Mouse (Mus musculus): Measurements from ENCODE around the gene Alg9. TPM values are rescaled to one million over a fixed set of nuclear protein-coding genes. Genes with fewer than 3 reads are reported as not detected.
"Not testable (repeated sequence)": the region's sequence is repeated elsewhere in the genome, so short reads cannot be mapped to it uniquely, and the experiment has no call there.

The Alg9 gene
- total RNA-seq, 2 experiments from 2014 or later = 25.5 to 26.3 TPM

GRCm38 (mm10) chr9:50808471-50808870 is 33.7 kb downstream of the Alg9 start:
- DNase-seq (ENCODE audit: low spot score in 2 of 2) = no peak
- intact Hi-C loops (cut with DNase I) = no loop called here

GRCm38 (mm10) chr9:50809146-50809545 is 34.3 kb downstream of the Alg9 start:
- DNase-seq (ENCODE audit: low spot score in 2 of 2) = no peak
- intact Hi-C loops (cut with DNase I) = no loop called here

GRCm38 (mm10) chr9:50811187-50811586 is 36.4 kb downstream of the Alg9 start:
- no peak for DNase-seq (ENCODE audit: low spot score in 2 of 2)
- intact Hi-C loops (cut with DNase I) = no loop called here

- intact Hi-C loops (cut with DNase I) = no loop called here
- no peak for DNase-seq (ENCODE audit: low spot score in 2 of 2)
These were observed 36.9 kb downstream of the Alg9 start for GRCm38 (mm10) chr9:50811746-50812145.

GRCm38 (mm10) chr9:50813796-50814195 is 39.0 kb downstream of the Alg9 start:
- DNase-seq (ENCODE audit: low spot score in 2 of 2) = no peak
- intact Hi-C loops (cut with DNase I) = no loop called here

- DNase-seq (ENCODE audit: low spot score in 2 of 2) = no peak
- intact Hi-C loops (cut with DNase I) = no loop called here
These were observed 40.8 kb downstream of the Alg9 start for GRCm38 (mm10) chr9:50815666-50816065.

- intact Hi-C loops (cut with DNase I) = no loop called here
- DNase-seq (ENCODE audit: low spot score in 2 of 2) = no peak
These were observed 41.7 kb downstream of the Alg9 start for GRCm38 (mm10) chr9:50816512-50816911.

- DNase-seq (ENCODE audit: low spot score in 2 of 2) = no peak
- intact Hi-C loops (cut with DNase I) = no loop called here
These were observed 43.2 kb downstream of the Alg9 start for GRCm38 (mm10) chr9:50818050-50818449.

- intact Hi-C loops (cut with DNase I) = no loop called here
- peak in 1 of 2 experiments; percentile 88 for DNase-seq (ENCODE audit: low spot score in 2 of 2)
These were observed 44.9 kb downstream of the Alg9 start for GRCm38 (mm10) chr9:50819716-50820115.

GRCm38 (mm10) chr9:50821651-50822050 is 46.8 kb downstream of the Alg9 start:
- intact Hi-C loops (cut with DNase I) = no loop called here
- DNase-seq (ENCODE audit: low spot score in 2 of 2) = no peak

GRCm38 (mm10) chr9:50822216-50822615 is 47.4 kb downstream of the Alg9 start:
- DNase-seq (ENCODE audit: low spot score in 2 of 2) = peak in 1 of 2 experiments; percentile 55
- intact Hi-C loops (cut with DNase I) = no loop called here

GRCm38 (mm10) chr9:50823779-50824453 is 49.1 kb downstream of the Alg9 start:
- intact Hi-C loops (cut with DNase I) = no loop called here
- DNase-seq (ENCODE audit: low spot score in 2 of 2) = no peak

- intact Hi-C loops (cut with DNase I) = no loop called here
- DNase-seq (ENCODE audit: low spot score in 2 of 2) = no peak
These were observed 56.7 kb downstream of the Alg9 start for GRCm38 (mm10) chr9:50831514-50831913.

- intact Hi-C loops (cut with DNase I) = no loop called here
- DNase-seq (ENCODE audit: low spot score in 2 of 2) = peak in 1 of 2 experiments; percentile 72
These were observed 57.3 kb downstream of the Alg9 start for GRCm38 (mm10) chr9:50832162-50832561.

- intact Hi-C loops (cut with DNase I); DNase-seq (ENCODE audit: low spot score in 2 of 2): not testable (repeated sequence)
These were observed 57.8 kb downstream of the Alg9 start for GRCm38 (mm10) chr9:50832582-50832981.

- intact Hi-C loops (cut with DNase I) = no loop called here
- DNase-seq (ENCODE audit: low spot score in 2 of 2) = no peak
These were observed 59.0 kb downstream of the Alg9 start for GRCm38 (mm10) chr9:50833786-50834185.

- intact Hi-C loops (cut with DNase I) = no loop called here
These were observed 60.4 kb downstream of the Alg9 start for GRCm38 (mm10) chr9:50835068-50835705.

GRCm38 (mm10) chr9:50836097-50836496 is 61.3 kb downstream of the Alg9 start:
- no peak for DNase-seq (ENCODE audit: low spot score in 2 of 2)
- intact Hi-C loops (cut with DNase I) = no loop called here

More at GRCm38 (mm10) chr9:50835068-50835705, 60.4 kb downstream of the Alg9 start:
- no peak for DNase-seq (ENCODE audit: low spot score in 2 of 2)

- no peak for DNase-seq (ENCODE audit: low spot score in 2 of 2)
- intact Hi-C loops (cut with DNase I) = no loop called here
These were observed 66.4 kb downstream of the Alg9 start for GRCm38 (mm10) chr9:50841079-50841789.

- DNase-seq (ENCODE audit: low spot score in 2 of 2) = no peak
- intact Hi-C loops (cut with DNase I) = loop anchor here (5.0 kb wide), 1 partner anchor 207 kb away; no protein-coding TSS in a partner anchor
These were observed 70.3 kb downstream of the Alg9 start, which contains the start of gene Ppp2r1b for GRCm38 (mm10) chr9:50845081-50845480. Gene Ppp2r1b (plus strand): TSS chr9:50845301.

Data from left cerebral cortex, postnatal 25 days (tissue).